Mouse (Mus musculus): Measurements from ENCODE around the gene Arntl.

Gene Arntl

GRCm38 (mm10) chr7:113285405-113285804 lies 78.1 kb downstream of the Arntl start:
- DNase-seq (ENCODE audit: low read depth, low spot score), result no peak

- DNase-seq (ENCODE audit: low read depth, low spot score), result no peak
Observed at GRCm38 (mm10) chr7:113289211-113289610, 81.9 kb downstream of the Arntl start.

GRCm38 (mm10) chr7:113291741-113292140 lies 84.5 kb downstream of the Arntl start:
- DNase-seq (ENCODE audit: low read depth, low spot score), result no peak

GRCm38 (mm10) chr7:113292193-113292592 lies 84.9 kb downstream of the Arntl start:
- no peak for DNase-seq (ENCODE audit: low read depth, low spot score)

- DNase-seq (ENCODE audit: low read depth, low spot score), result no peak
Observed at GRCm38 (mm10) chr7:113294598-113294997, 87.3 kb downstream of the Arntl start.

GRCm38 (mm10) chr7:113295077-113295890 lies 88.0 kb downstream of the Arntl start:
- peak; percentile 66 for DNase-seq (ENCODE audit: low read depth, low spot score)

GRCm38 (mm10) chr7:113297813-113298212 lies 90.5 kb downstream of the Arntl start:
- no peak for DNase-seq (ENCODE audit: low read depth, low spot score)

- no peak for DNase-seq (ENCODE audit: low read depth, low spot score)
Observed at GRCm38 (mm10) chr7:113310136-113310535, 102.9 kb downstream of the Arntl start.

- DNase-seq (ENCODE audit: low read depth, low spot score), result no peak
Observed at GRCm38 (mm10) chr7:113311784-113312183, 104.5 kb downstream of the Arntl start.

GRCm38 (mm10) chr7:113320128-113320527 lies 112.9 kb downstream of the Arntl start:
- DNase-seq (ENCODE audit: low read depth, low spot score), result no peak

GRCm38 (mm10) chr7:113334036-113334435 lies 126.8 kb downstream of the Arntl start:
- DNase-seq (ENCODE audit: low read depth, low spot score), result no peak

- DNase-seq (ENCODE audit: low read depth, low spot score), result no peak
Observed at GRCm38 (mm10) chr7:113335250-113335649, 128.0 kb downstream of the Arntl start.

GRCm38 (mm10) chr7:113347271-113347670 lies 140.0 kb downstream of the Arntl start:
- DNase-seq (ENCODE audit: low read depth, low spot score), result no peak

GRCm38 (mm10) chr7:113347694-113348093 lies 140.4 kb downstream of the Arntl start:
- DNase-seq (ENCODE audit: low read depth, low spot score), result no peak

GRCm38 (mm10) chr7:113349089-113349488 lies 141.8 kb downstream of the Arntl start:
- DNase-seq (ENCODE audit: low read depth, low spot score), result no peak

All from WW6 (cell line).